Mouse (Mus musculus) kidney, adult 2 months (tissue): ENCODE measurements around the gene Ror1.

Source experiments
- CTCF ChIP-seq: fragments of 200-500 bp; conservative IDR thresholded peaks from 2 replicates; pipeline ENCODE4 v1.5.1; 2011; ENCODE audit warnings: low read depth, mild to moderate bottlenecking, control low read depth, low read length, moderate library complexity, mixed read lengths; ENCODE audit not compliant: insufficient read depth, insufficient read length
- POLR2A ChIP-seq: fragments of 200-500 bp; IDR thresholded peaks from one replicate; pipeline ENCODE4 v1.6.1; 2011; ENCODE audit warnings: low read depth, low read length, control low read depth

- TF ChIP-seq CTCF (no peak), POLR2A (no peak)
Observed at GRCm38 (mm10) chr4:100203688-100204087, 108.1 kb downstream of the Ror1 start.
